In genomic region chr19:53898498-53898897, GRCm38 (mm10) we compare ENCODE assay signal across 18 mouse cellular contexts. TPM values are rescaled to one million over a fixed set of nuclear protein-coding genes. Genes with fewer than 3 reads are reported as not detected.
DNase-seq lines count a peak whose midpoint lies in the region; ATAC-seq and TF ChIP-seq lines count a peak whose summit lies in the region.
"Had no signal": no experiment of that assay in that cellular context is flagged by ENCODE, and none has a peak within 500 bp of the region (broad histone marks: within the 10 kb centered on the region; RNA-seq: fewer than 3 reads in every experiment).

No protein-coding gene starts in this region.

- ATAC-seq in embryonic facial prominence, embryonic 13.5 days (ENCODE audit: insufficient number of reproducible peaks, insufficient read depth, low FRiP score, low TSS enrichment, low read depth), result no peak
- ATAC-seq in heart, embryonic 12.5 days (ENCODE audit: insufficient number of reproducible peaks, low FRiP score), result no peak
- no peak for ATAC-seq in heart, embryonic 15.5 days (replicated peaks; ENCODE audit: insufficient number of reproducible peaks, insufficient read depth, low FRiP score, low read depth)
- no peak for ATAC-seq in erythroid progenitor cell, adult 5-6 weeks (replicated peaks; ENCODE audit: low FRiP score, poor library complexity, severe bottlenecking)
- ATAC-seq: forebrain, embryonic 16.5 days; midbrain, embryonic 15.5 days had no signal

- TF ChIP-seq POLR2A in CH12.LX (IDR thresholded peaks at IDR 0.05; ENCODE audit: low read depth, low read length), result peak; percentile 24; the same call in 1 of the 2 replicates

- peak overlapping the region; percentile 57 for H3K27ac ChIP-seq in embryonic facial prominence, embryonic 13.5 days
- H3K27ac ChIP-seq in embryonic facial prominence, embryonic 10.5 days (replicated peaks), result no peak overlapping the region
- H3K27ac ChIP-seq in heart, embryonic 12.5 days (ENCODE audit: poor library complexity, severe bottlenecking), result 0 out of 2 replicates have a peak overlapping the region, but pooled peaks have one; percentile 28
- peak overlapping the region; percentile 29; the same call in 1 of the 2 replicates for H3K27ac ChIP-seq in CH12.LX (ENCODE audit: insufficient read depth, low read depth)
- H3K27ac ChIP-seq in heart, embryonic 15.5 days, result peak overlapping the region; percentile 61
- H3K27ac ChIP-seq: hindbrain, embryonic 15.5 days; liver, embryonic 14.5 days; midbrain, embryonic 15.5 days had no signal

- TF ChIP-seq RAD21 in CH12.LX (IDR thresholded peaks at IDR 0.05; ENCODE audit: low read depth, low read length), result no peak

- no peak for TF ChIP-seq EP300 in CH12.LX (IDR thresholded peaks at IDR 0.05; ENCODE audit: low read length)

- dilution Hi-C loops in CH12.LX (cut with MboI; ENCODE audit: extremely low pct_ligation_motif_present, extremely low pct_unique_long_range_greater_than_20kb, low sequenced_read_pairs), result no loop called here

- H3K27me3 ChIP-seq in embryonic facial prominence, embryonic 13.5 days, result no peaks in the 10 kb centered on the region
- no peaks in the 10 kb centered on the region for H3K27me3 ChIP-seq in embryonic facial prominence, embryonic 10.5 days (replicated peaks; ENCODE audit: low read depth, poor library complexity, severe bottlenecking)
- H3K27me3 ChIP-seq in heart, embryonic 12.5 days (replicated peaks), result no peaks in the 10 kb centered on the region
- no peaks in the 10 kb centered on the region for H3K27me3 ChIP-seq in CH12.LX (replicated peaks)
- H3K27me3 ChIP-seq in heart, embryonic 15.5 days, result no peaks in the 10 kb centered on the region
- H3K27me3 ChIP-seq: hindbrain, embryonic 15.5 days; megakaryocyte, embryonic 14.5 days; midbrain, embryonic 15.5 days had no signal

- H3K4me3 ChIP-seq in embryonic facial prominence, embryonic 13.5 days, result no peak overlapping the region
- no peak overlapping the region for H3K4me3 ChIP-seq in embryonic facial prominence, embryonic 10.5 days
- no peak overlapping the region for H3K4me3 ChIP-seq in heart, embryonic 12.5 days
- H3K4me3 ChIP-seq in CH12.LX (replicated peaks in 1 of 3; ENCODE audit: low read depth in 2 of 3, low read length in 2 of 3, poor library complexity in 1 of 3), result peak overlapping the region in 1 of 3 experiments; percentile 42
- H3K4me3 ChIP-seq in heart, embryonic 15.5 days, result no peak overlapping the region
- H3K4me3 ChIP-seq: hindbrain, embryonic 15.5 days; megakaryocyte, embryonic 14.5 days; midbrain, embryonic 15.5 days had no signal

- TF ChIP-seq CTCF in CH12.LX (conservative IDR thresholded peaks at IDR 0.05 in 1 of 2, IDR thresholded peaks at IDR 0.05 in 1 of 2; ENCODE audit: low read depth in 2 of 2, low read length in 2 of 2), result no peak

- no peaks in the 10 kb centered on the region for H3K79me2 ChIP-seq in CH12.LX (replicated peaks; ENCODE audit: control insufficient read depth, extremely low read depth, insufficient read depth, poor library complexity, severe bottlenecking)

- DNase-seq in embryonic facial prominence, embryonic 10.5 days (ENCODE audit: low spot score), result no peak
- no peak for DNase-seq in heart, postnatal 4 days
- DNase-seq in CH12.LX (ENCODE audit: extremely low read depth), result peak; percentile 74
- DNase-seq in layer of hippocampus, postnatal 36 days, result no peak
- DNase-seq: adrenal gland, adult 8-10 months; cerebellum, adult 18-20 months; kidney, adult 18-20 months; kidney, postnatal 25 days; lung, postnatal 14 days had no signal

- 72% methylated on average over 4 of the region's 4 CpGs for WGBS in embryonic facial prominence, embryonic 13.5 days
- 79% methylated on average over 4 of the region's 4 CpGs for WGBS in embryonic facial prominence, embryonic 10.5 days
- WGBS in heart, embryonic 12.5 days, result 68% methylated on average over 4 of the region's 4 CpGs
- 78% methylated on average over 4 of the region's 4 CpGs for WGBS in heart, embryonic 15.5 days

- no peak overlapping the region for H3K4me2 ChIP-seq in embryonic facial prominence, embryonic 13.5 days
- H3K4me2 ChIP-seq in heart, embryonic 12.5 days, result no peak overlapping the region
- H3K4me2 ChIP-seq in CH12.LX (ENCODE audit: insufficient read depth, low read depth, poor library complexity, severe bottlenecking), result peak overlapping the region; percentile 80; the same call in 1 of the 2 replicates
- H3K4me2 ChIP-seq in heart, embryonic 15.5 days, result no peak overlapping the region
- H3K4me2 ChIP-seq: hindbrain, embryonic 15.5 days; midbrain, embryonic 15.5 days had no signal

- no peaks in the 10 kb centered on the region for H3K36me3 ChIP-seq in embryonic facial prominence, embryonic 13.5 days
- no peaks in the 10 kb centered on the region for H3K36me3 ChIP-seq in embryonic facial prominence, embryonic 10.5 days (replicated peaks)
- H3K36me3 ChIP-seq in heart, embryonic 12.5 days, result no peaks in the 10 kb centered on the region
- no peaks in the 10 kb centered on the region for H3K36me3 ChIP-seq in CH12.LX (replicated peaks in 1 of 2; ENCODE audit: control insufficient read depth in 1 of 2, insufficient read depth in 1 of 2, low read length in 1 of 2)
- no peaks in the 10 kb centered on the region for H3K36me3 ChIP-seq in heart, embryonic 15.5 days
- H3K36me3 ChIP-seq: hindbrain, embryonic 15.5 days; midbrain, embryonic 15.5 days had no signal

- peaks cover 47% of the 10 kb centered on the region for H3K4me1 ChIP-seq in embryonic facial prominence, embryonic 13.5 days
- peaks cover 23% of the 10 kb centered on the region for H3K4me1 ChIP-seq in embryonic facial prominence, embryonic 10.5 days
- peaks cover 20% of the 10 kb centered on the region for H3K4me1 ChIP-seq in heart, embryonic 12.5 days (replicated peaks)
- H3K4me1 ChIP-seq in CH12.LX (ENCODE audit: control insufficient read depth in 1 of 2, insufficient read depth in 2 of 2), result peaks cover 30 to 77% of the 10 kb centered on the region in 2 experiments
- peaks cover 38% of the 10 kb centered on the region for H3K4me1 ChIP-seq in heart, embryonic 15.5 days (replicated peaks)

- H3K9ac ChIP-seq in embryonic facial prominence, embryonic 13.5 days, result no peak overlapping the region
- no peak overlapping the region for H3K9ac ChIP-seq in heart, embryonic 12.5 days
- H3K9ac ChIP-seq in CH12.LX (ENCODE audit: insufficient read depth, low read depth), result no peak overlapping the region; the same call in 1 of the 2 replicates
- H3K9ac ChIP-seq in heart, embryonic 15.5 days, result no peak overlapping the region
- H3K9ac ChIP-seq: hindbrain, embryonic 15.5 days; liver, embryonic 14.5 days; midbrain, embryonic 15.5 days had no signal

- H3K9me3 ChIP-seq in embryonic facial prominence, embryonic 13.5 days, result no peaks in the 10 kb centered on the region
- no peaks in the 10 kb centered on the region for H3K9me3 ChIP-seq in embryonic facial prominence, embryonic 10.5 days
- no peaks in the 10 kb centered on the region for H3K9me3 ChIP-seq in heart, embryonic 12.5 days (replicated peaks)
- no peaks in the 10 kb centered on the region for H3K9me3 ChIP-seq in CH12.LX (replicated peaks; ENCODE audit: low read length)
- no peaks in the 10 kb centered on the region for H3K9me3 ChIP-seq in heart, embryonic 15.5 days (replicated peaks)
- H3K9me3 ChIP-seq: hindbrain, embryonic 15.5 days; megakaryocyte, embryonic 14.5 days; midbrain, embryonic 15.5 days had no signal

- in situ Hi-C loops in CH12.LX (cut with MboI; ENCODE audit: low pct_ligation_motif_present, low pct_unique_long_range_greater_than_20kb, low sequenced_read_pairs), result no loop called here

RNA-seq across cellular contexts. Expression of gene Pdcd4, which starts 6.5 kb away (rescaled TPM):
- polyA plus RNA-seq in embryonic facial prominence, embryonic 13.5 days (2015; fragmentation: Nextera tagmentation; extraction: Ambion mirVana), result 130 and 135 TPM in 2 replicates
- polyA plus RNA-seq in embryonic facial prominence, embryonic 10.5 days (2016; fragmentation: Nextera tagmentation; extraction: Ambion mirVana), result 66.5 and 78.8 TPM in 2 replicates
- polyA plus RNA-seq in heart, embryonic 12.5 days (2016; fragmentation: Nextera tagmentation; extraction: Ambion mirVana), result 41.6 and 43.4 TPM in 2 replicates
- total RNA-seq in heart, postnatal 4 days (2021), result 10 to 100 TPM; 19.9 to 22.3 TPM
- total RNA-seq in CH12.LX (2012; rRNA removed) (21.0 and 26.3 TPM in 2 replicates), CH12.LX (2014; rRNA removed) (24.3 and 24.4 TPM in 2 replicates)
- 37.9 and 39.0 TPM in 2 replicates for polyA plus RNA-seq in CH12.LX (2012; ENCODE audit: insufficient read length, low read depth)
- polyA plus RNA-seq in heart, embryonic 15.5 days (2015; fragmentation: Nextera tagmentation; extraction: Ambion mirVana), result 35.9 and 38.2 TPM in 2 replicates
- 44.0 and 45.4 TPM in 2 replicates for total RNA-seq in erythroid progenitor cell, adult 5-6 weeks (2015; ENCODE audit: low replicate concordance)
- total RNA-seq in erythroid progenitor cell, adult 5-6 weeks (2017; ENCODE audit: low replicate concordance), result 32.2 and 56.3 TPM in 2 replicates
- 100 to 1,000 TPM; 115 to 125 TPM for total RNA-seq in layer of hippocampus, postnatal 36 days (2021)

RNA-seq across cellular contexts. Expression of gene Shoc2, which starts 45.6 kb away (rescaled TPM):
- 50.5 and 54.7 TPM in 2 replicates for polyA plus RNA-seq in embryonic facial prominence, embryonic 13.5 days (2015; fragmentation: Nextera tagmentation; extraction: Ambion mirVana)
- 62.7 and 65.9 TPM in 2 replicates for polyA plus RNA-seq in embryonic facial prominence, embryonic 10.5 days (2016; fragmentation: Nextera tagmentation; extraction: Ambion mirVana)
- 46.1 and 46.7 TPM in 2 replicates for polyA plus RNA-seq in heart, embryonic 12.5 days (2016; fragmentation: Nextera tagmentation; extraction: Ambion mirVana)
- total RNA-seq in heart, postnatal 4 days (2021), result 10 to 100 TPM; 37.3 to 39.6 TPM
- total RNA-seq in CH12.LX (2012; rRNA removed), result 14.1 and 15.4 TPM in 2 replicates
- 25.8 and 27.1 TPM in 2 replicates for total RNA-seq in CH12.LX (2014; rRNA removed)
- polyA plus RNA-seq in CH12.LX (2012; ENCODE audit: insufficient read length, low read depth), result 20.4 and 23.7 TPM in 2 replicates
- polyA plus RNA-seq in heart, embryonic 15.5 days (2015; fragmentation: Nextera tagmentation; extraction: Ambion mirVana), result 29.8 and 34.6 TPM in 2 replicates
- total RNA-seq in erythroid progenitor cell, adult 5-6 weeks (2015; ENCODE audit: low replicate concordance), result 29.9 and 53.2 TPM in 2 replicates
- 31.7 and 40.3 TPM in 2 replicates for total RNA-seq in erythroid progenitor cell, adult 5-6 weeks (2017; ENCODE audit: low replicate concordance)
- 10 to 100 TPM; 51.8 to 52.1 TPM for total RNA-seq in layer of hippocampus, postnatal 36 days (2021)

RNA-seq across cellular contexts. Expression of gene Bbip1, which starts 45.9 kb away (rescaled TPM):
- 82.9 and 97.9 TPM in 2 replicates for polyA plus RNA-seq in embryonic facial prominence, embryonic 13.5 days (2015; fragmentation: Nextera tagmentation; extraction: Ambion mirVana)
- 86.7 and 89.7 TPM in 2 replicates for polyA plus RNA-seq in embryonic facial prominence, embryonic 10.5 days (2016; fragmentation: Nextera tagmentation; extraction: Ambion mirVana)
- 57.0 and 58.3 TPM in 2 replicates for polyA plus RNA-seq in heart, embryonic 12.5 days (2016; fragmentation: Nextera tagmentation; extraction: Ambion mirVana)
- total RNA-seq in heart, postnatal 4 days (2021), result 10 to 100 TPM; 36.5 to 40.3 TPM
- total RNA-seq in CH12.LX (2012; rRNA removed), result 38.8 and 42.2 TPM in 2 replicates
- total RNA-seq in CH12.LX (2014; rRNA removed), result 95.7 and 106 TPM in 2 replicates
- polyA plus RNA-seq in CH12.LX (2012; ENCODE audit: insufficient read length, low read depth), result 41.0 and 43.4 TPM in 2 replicates
- 46.7 and 62.8 TPM in 2 replicates for polyA plus RNA-seq in heart, embryonic 15.5 days (2015; fragmentation: Nextera tagmentation; extraction: Ambion mirVana)
- total RNA-seq in erythroid progenitor cell, adult 5-6 weeks (2015; ENCODE audit: low replicate concordance), result 85.1 and 109 TPM in 2 replicates
- 41.2 and 69.2 TPM in 2 replicates for total RNA-seq in erythroid progenitor cell, adult 5-6 weeks (2017; ENCODE audit: low replicate concordance)
- 10 to 100 TPM; 58.6 to 58.8 TPM for total RNA-seq in layer of hippocampus, postnatal 36 days (2021)
